Mouse (Mus musculus): Measurements from ENCODE around the gene Methig1. TPM values are rescaled to one million over a fixed set of nuclear protein-coding genes. Genes with fewer than 3 reads are reported as not detected.

Methig1 gene
- total and polyA plus RNA-seq, 2 experiments from 2014 or later, result 0.31 TPM; not detected in 1

DNA sequence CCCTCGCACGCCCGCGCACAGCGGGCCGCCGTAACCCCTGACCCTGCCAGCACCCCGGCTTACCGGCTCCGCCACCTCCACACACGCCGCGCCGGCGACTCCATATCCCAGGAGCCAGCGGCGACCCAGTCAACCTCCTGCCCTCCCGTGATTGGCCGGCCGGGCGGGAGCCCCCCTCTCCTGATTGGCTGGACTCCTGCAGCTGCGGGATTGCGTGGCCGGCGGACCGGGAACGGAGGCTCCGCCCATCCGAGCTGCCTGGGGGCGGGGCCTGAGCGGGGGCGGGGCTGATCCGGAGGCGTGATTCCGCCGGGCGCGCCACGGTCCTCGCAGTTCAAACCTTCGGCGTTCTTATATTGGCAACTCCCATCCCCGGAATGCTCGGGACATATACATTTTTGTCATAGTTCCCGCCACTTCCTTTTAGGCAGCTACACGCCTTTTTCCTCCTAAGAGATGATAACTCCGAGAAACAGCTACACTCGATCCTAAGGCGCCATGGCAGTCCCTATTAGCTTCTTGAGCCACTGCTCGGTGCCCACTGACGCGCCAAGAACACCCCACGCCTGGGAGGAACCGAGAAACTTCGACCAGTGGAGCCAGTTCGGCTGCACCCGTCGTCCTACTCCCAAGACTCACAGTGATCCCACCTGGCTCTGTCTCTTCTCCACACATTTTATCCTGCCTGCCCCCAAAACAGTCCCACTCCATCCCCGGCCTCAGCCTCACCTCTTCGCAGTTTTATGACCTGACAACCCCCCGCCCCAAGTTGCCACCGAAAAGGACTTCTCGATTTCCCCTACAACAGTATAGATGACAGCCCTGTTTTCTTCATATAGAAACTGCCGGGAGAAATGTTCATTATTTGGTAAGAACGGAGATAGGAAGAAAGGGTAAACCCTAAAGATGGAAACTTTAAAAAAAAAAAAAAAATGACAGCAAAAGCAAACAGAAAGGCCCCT is 70.2 kb downstream of the Methig1 start:
- WGBS, result 2% methylated on average over 65 of the region's 65 CpGs
- DNase-seq (ENCODE audit: low spot score) (peak; percentile 96), ATAC-seq (peak; percentile 98)
- peaks cover 17% of the 10 kb centered on the region; the same call in 1 of the 2 replicates for H3K4me1 ChIP-seq (ENCODE audit: insufficient read depth, low read length)
- H3K9me3 ChIP-seq (ENCODE audit: low read length), result no peaks in the 10 kb centered on the region
- no peaks in the 10 kb centered on the region for H3K27me3 ChIP-seq (ENCODE audit: insufficient read depth, low read length)
- peak overlapping the region; percentile 97 for H3K4me2 ChIP-seq (ENCODE audit: low read depth, low read length)
- peak overlapping the region; percentile 54 for H3K27ac ChIP-seq
- H3K36me3 ChIP-seq (ENCODE audit: insufficient read depth, low read length), result no peaks in the 10 kb centered on the region
- H3K9ac ChIP-seq (replicated peaks; ENCODE audit: low read length), result peak overlapping the region; percentile 91
- TF ChIP-seq CTCF (IDR thresholded peaks at IDR 0.05; ENCODE audit: low read depth), result no peak
- peak overlapping the region; percentile 90 for H3K4me3 ChIP-seq (ENCODE audit: low read length)

DNA sequence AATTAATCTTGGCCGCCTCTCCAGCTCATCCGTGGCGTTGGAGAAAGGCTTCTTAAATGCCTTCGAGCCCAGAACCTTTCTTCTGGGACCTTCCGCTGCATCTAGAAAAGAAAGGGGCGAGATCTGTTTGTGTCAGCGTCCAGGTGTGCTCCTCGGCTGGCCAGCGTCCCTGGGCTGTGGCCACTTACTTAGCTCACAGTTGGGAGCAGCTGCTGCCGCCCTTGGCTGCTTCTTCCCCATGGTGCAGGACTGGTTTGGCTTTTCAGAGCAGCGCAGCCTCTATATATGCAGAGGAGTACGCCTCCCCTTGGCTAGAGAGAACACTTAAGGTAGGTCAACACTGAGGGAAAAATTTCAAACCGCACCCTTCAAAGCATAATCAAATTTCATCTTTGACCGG is 71.0 kb downstream of the Methig1 start:
- WGBS, result 2% methylated on average over 14 of the region's 14 CpGs
- DNase-seq (ENCODE audit: low spot score), result peak; percentile 33

DNA sequence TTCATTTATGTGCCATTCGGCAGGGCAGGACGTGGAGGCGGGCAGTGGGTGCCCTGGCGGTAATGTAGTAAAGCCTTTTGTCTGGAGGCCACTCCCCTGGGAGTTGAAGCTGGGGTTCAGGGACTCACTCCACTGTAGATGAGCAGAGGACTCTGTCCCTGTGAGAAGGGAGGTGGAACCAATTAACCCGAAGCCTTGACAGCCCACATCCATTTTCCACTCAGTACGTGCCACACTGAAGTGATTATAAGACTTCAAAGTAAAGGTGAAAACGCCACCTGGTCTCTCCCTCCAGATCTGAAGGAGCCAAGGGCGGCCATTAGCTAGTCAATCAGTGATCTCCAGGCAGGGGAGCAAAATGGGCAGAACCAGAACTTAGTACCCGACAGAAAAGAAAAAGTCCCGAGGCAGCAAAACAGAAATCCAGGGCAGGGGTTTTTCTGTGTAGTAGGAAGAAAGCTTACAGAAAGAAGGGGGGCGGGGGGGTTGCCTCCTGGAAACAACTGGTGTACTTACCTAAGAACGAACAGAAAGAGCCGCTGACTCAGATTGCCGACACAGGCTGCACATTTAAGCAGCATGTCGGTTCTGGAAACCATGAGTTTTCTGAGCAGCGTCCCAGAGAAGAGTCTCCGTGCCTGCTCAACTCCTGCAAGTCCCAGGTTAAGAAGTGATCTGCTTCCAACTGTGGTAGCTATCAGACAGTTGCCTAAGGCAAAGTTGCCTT is 71.6 kb downstream of the Methig1 start, which contains the start of gene Slc11a2:
Gene Slc11a2 (minus strand): TSS at position 677 of the 727 bp plus-strand sequence.
- ATAC-seq (no peak), DNase-seq (ENCODE audit: low spot score) (no peak)
- peak within 1 kb of the TSS; percentile 97 for H3K4me2 ChIP-seq (ENCODE audit: low read depth, low read length)
- no peak for TF ChIP-seq CTCF (IDR thresholded peaks at IDR 0.05; ENCODE audit: low read depth)
- WGBS, result 27% methylated on average over 17 of the region's 17 CpGs
- no peaks in the 10 kb centered on the region for H3K27me3 ChIP-seq (ENCODE audit: insufficient read depth, low read length)
- H3K9me3 ChIP-seq (ENCODE audit: low read length), result no peaks in the 10 kb centered on the region
- H3K4me1 ChIP-seq (ENCODE audit: insufficient read depth, low read length), result peaks cover 13% of the 10 kb centered on the region; the same call in 1 of the 2 replicates
- H3K4me3 ChIP-seq (ENCODE audit: low read length), result peak within 1 kb of the TSS; percentile 90
- no peak within 1 kb of the TSS for H3K9ac ChIP-seq (replicated peaks; ENCODE audit: low read length)
- no peaks in the 10 kb centered on the region for H3K36me3 ChIP-seq (ENCODE audit: insufficient read depth, low read length)
- H3K27ac ChIP-seq, result no peak within 1 kb of the TSS

More for the DNA sequence above, 71.0 kb downstream of the Methig1 start:
- Histone ChIP-seq H3K4me2 (ENCODE audit: low read depth, low read length) (peak overlapping the region; percentile 97), H3K9me3 (ENCODE audit: low read length) (no peaks in the 10 kb centered on the region), H3K36me3 (ENCODE audit: insufficient read depth, low read length) (no peaks in the 10 kb centered on the region), H3K27ac (no peak overlapping the region), H3K9ac (replicated peaks; ENCODE audit: low read length) (peak overlapping the region; percentile 91; the same call in 1 of the 2 replicates), H3K4me3 (ENCODE audit: low read length) (peak overlapping the region; percentile 90), H3K27me3 (ENCODE audit: insufficient read depth, low read length) (no peaks in the 10 kb centered on the region), H3K4me1 (ENCODE audit: insufficient read depth, low read length) (peaks cover 17% of the 10 kb centered on the region; the same call in 1 of the 2 replicates)
- no peak for TF ChIP-seq CTCF (IDR thresholded peaks at IDR 0.05; ENCODE audit: low read depth)
- no peak for ATAC-seq

DNA sequence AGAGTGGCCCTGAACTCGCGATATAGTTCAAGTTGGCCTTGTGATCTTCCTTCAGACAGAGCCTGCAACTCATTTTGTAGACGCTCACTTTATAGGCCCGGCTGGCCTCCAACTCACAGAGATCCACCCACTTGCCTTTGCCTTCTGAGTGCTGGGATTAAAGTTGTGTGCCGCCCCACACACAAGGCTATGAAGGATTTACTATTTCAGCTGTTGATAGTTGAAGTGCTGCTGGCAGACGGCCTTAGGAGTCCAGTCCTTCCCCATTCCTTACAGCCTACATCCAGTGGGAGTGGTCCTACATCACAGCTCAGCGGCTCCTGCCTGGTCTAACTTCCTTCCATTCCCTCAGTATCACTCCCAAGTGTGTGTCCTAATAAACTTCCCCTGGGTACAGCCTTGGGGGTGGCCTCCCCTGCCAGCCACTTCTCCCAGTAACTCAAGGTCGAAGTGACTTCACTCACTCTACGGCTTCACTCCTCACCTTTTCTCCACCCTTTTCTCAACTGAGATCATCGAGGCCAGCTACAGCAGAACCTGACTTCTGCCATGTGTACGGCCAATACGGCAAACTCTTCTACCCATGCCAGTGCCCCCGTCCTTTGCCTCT is 75.5 kb downstream of the Methig1 start:
- H3K27ac ChIP-seq, result no peak overlapping the region
- peaks cover 9% of the 10 kb centered on the region for H3K4me1 ChIP-seq (ENCODE audit: insufficient read depth, low read length)
- no peak for TF ChIP-seq CTCF (IDR thresholded peaks at IDR 0.05; ENCODE audit: low read depth)
- H3K36me3 ChIP-seq (ENCODE audit: insufficient read depth, low read length), result no peaks in the 10 kb centered on the region
- H3K27me3 ChIP-seq (ENCODE audit: insufficient read depth, low read length), result no peaks in the 10 kb centered on the region
- no peak overlapping the region for H3K4me2 ChIP-seq (ENCODE audit: low read depth, low read length)
- no peak overlapping the region for H3K9ac ChIP-seq (replicated peaks; ENCODE audit: low read length)
- no peak overlapping the region for H3K4me3 ChIP-seq (ENCODE audit: low read length)
- no peaks in the 10 kb centered on the region for H3K9me3 ChIP-seq (ENCODE audit: low read length)
- WGBS, result 88% methylated on average over 13 of the region's 13 CpGs
- no peak for ATAC-seq
- DNase-seq (ENCODE audit: low spot score), result no peak

DNA sequence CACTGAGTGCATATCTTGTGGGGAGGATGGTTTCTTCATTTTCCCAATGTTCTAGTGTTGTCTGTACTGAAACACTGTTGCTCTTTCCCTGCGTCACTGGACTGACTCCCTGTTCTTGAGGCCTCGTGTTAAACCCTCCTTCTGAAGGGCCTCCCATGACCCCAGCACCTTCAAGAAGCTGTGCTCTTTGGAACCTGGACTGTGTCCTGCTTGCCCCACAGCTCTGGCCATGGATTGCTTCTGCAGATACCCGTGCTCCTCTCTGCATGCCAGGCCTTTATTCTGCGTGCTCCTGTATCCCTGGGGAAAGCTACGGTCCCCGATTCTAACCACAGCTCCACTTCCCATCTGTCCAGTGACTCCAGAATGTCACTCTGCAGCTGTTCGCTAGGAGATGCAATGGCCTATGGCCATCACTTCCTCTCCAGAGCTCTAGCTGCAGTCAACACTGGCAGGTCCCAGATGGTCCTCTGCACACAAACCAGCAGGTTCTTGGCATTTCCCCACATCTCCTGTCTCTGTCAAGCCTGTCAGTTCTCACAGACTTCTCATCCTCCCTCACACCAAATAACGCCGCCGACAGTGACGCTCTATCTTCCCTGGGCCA is 77.1 kb downstream of the Methig1 start:
- H3K4me3 ChIP-seq (ENCODE audit: low read length), result no peak overlapping the region
- H3K4me1 ChIP-seq (ENCODE audit: insufficient read depth, low read length), result peaks cover 4% of the 10 kb centered on the region
- H3K9ac ChIP-seq (replicated peaks; ENCODE audit: low read length), result no peak overlapping the region
- DNase-seq (ENCODE audit: low spot score) (peak; percentile 86), ATAC-seq (peak; percentile 94)
- no peak overlapping the region for H3K4me2 ChIP-seq (ENCODE audit: low read depth, low read length)
- no peaks in the 10 kb centered on the region for H3K9me3 ChIP-seq (ENCODE audit: low read length)
- 47% methylated on average over 11 of the region's 11 CpGs for WGBS
- H3K27me3 ChIP-seq (ENCODE audit: insufficient read depth, low read length), result no peaks in the 10 kb centered on the region
- no peak for TF ChIP-seq CTCF (IDR thresholded peaks at IDR 0.05; ENCODE audit: low read depth)
- no peaks in the 10 kb centered on the region for H3K36me3 ChIP-seq (ENCODE audit: insufficient read depth, low read length)
- H3K27ac ChIP-seq, result peak overlapping the region; percentile 71

DNA sequence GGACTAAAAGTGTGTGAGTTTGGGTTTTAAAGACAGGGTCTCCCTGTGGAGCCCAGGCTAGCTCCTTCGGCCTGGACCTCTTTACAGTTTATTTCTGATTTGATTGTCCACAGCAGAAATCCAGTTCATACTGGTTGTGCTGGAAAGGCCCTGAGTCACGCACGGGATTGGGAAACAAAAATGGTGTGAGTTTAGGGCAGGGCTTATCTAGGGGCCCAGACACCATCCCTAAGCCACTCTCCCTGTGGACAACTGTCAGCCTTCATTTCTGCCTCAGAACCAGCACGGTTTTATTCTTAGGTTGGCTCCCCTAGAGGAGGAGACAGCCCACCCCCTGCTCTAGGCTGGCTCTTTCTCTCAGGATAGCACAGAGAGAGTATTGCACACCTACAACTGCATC is 80.3 kb downstream of the Methig1 start:
- Histone ChIP-seq H3K27ac (no peak overlapping the region), H3K9me3 (ENCODE audit: low read length) (no peaks in the 10 kb centered on the region), H3K9ac (replicated peaks; ENCODE audit: low read length) (no peak overlapping the region), H3K27me3 (ENCODE audit: insufficient read depth, low read length) (no peaks in the 10 kb centered on the region), H3K4me3 (ENCODE audit: low read length) (no peak overlapping the region), H3K36me3 (ENCODE audit: insufficient read depth, low read length) (no peaks in the 10 kb centered on the region), H3K4me1 (ENCODE audit: insufficient read depth, low read length) (peaks cover 4% of the 10 kb centered on the region), H3K4me2 (ENCODE audit: low read depth, low read length) (no peak overlapping the region)
- ATAC-seq (no peak), DNase-seq (ENCODE audit: low spot score) (no peak)
- WGBS, result 73% methylated on average over 4 of the region's 4 CpGs
- TF ChIP-seq CTCF (IDR thresholded peaks at IDR 0.05; ENCODE audit: low read depth), result no peak

Other genes with a start within 250 kb of the Methig1 start
- gene Atf1, start 125.3 kb upstream of the Methig1 start, total RNA-seq (2014; rRNA removed), result 5.9 and 9.8 TPM in 2 replicates
- 11.7 and 14.1 TPM in 2 replicates for gene Atf1, start 125.3 kb upstream of the Methig1 start, polyA plus RNA-seq (2015; fragmentation: Nextera tagmentation; extraction: Ambion mirVana)
- not detected in 2 replicates for gene Tmprss12, start 72.3 kb upstream of the Methig1 start, total RNA-seq (2014; rRNA removed)
- not detected in 2 replicates for gene Tmprss12, start 72.3 kb upstream of the Methig1 start, polyA plus RNA-seq (2015; fragmentation: Nextera tagmentation; extraction: Ambion mirVana)
- gene Mettl7a1, start 49.0 kb upstream of the Methig1 start, total RNA-seq (2014; rRNA removed), result 4.9 and 9.3 TPM in 2 replicates
- 1.8 and 2.6 TPM in 2 replicates for gene Mettl7a1, start 49.0 kb upstream of the Methig1 start, polyA plus RNA-seq (2015; fragmentation: Nextera tagmentation; extraction: Ambion mirVana)
- gene Mettl7a3, start 18.2 kb upstream of the Methig1 start, total RNA-seq (2014; rRNA removed), result 0.36 and 1.2 TPM in 2 replicates
- gene Mettl7a3, start 18.2 kb upstream of the Methig1 start, polyA plus RNA-seq (2015; fragmentation: Nextera tagmentation; extraction: Ambion mirVana), result 0.10 and 0.25 TPM in 2 replicates
- gene Mettl7a2, start 51 bp downstream of the Methig1 start, total RNA-seq (2014; rRNA removed), result not detected in 2 replicates
- not detected in 2 replicates for gene Mettl7a2, start 51 bp downstream of the Methig1 start, polyA plus RNA-seq (2015; fragmentation: Nextera tagmentation; extraction: Ambion mirVana)
- gene Higd1c, start 11.4 kb downstream of the Methig1 start, total RNA-seq (2014; rRNA removed), result not detected in 2 replicates
- gene Higd1c, start 11.4 kb downstream of the Methig1 start, polyA plus RNA-seq (2015; fragmentation: Nextera tagmentation; extraction: Ambion mirVana), result not detected in 2 replicates
- not detected in 2 replicates for gene Gm5475, start 69.0 kb downstream of the Methig1 start, total RNA-seq (2014; rRNA removed)
- 0.10 and 0.19 TPM in 2 replicates for gene Gm5475, start 69.0 kb downstream of the Methig1 start, polyA plus RNA-seq (2015; fragmentation: Nextera tagmentation; extraction: Ambion mirVana)
- 25.1 and 40.1 TPM in 2 replicates for gene Slc11a2, start 71.9 kb downstream of the Methig1 start, total RNA-seq (2014; rRNA removed)
- gene Slc11a2, start 71.9 kb downstream of the Methig1 start, polyA plus RNA-seq (2015; fragmentation: Nextera tagmentation; extraction: Ambion mirVana), result 14.5 and 18.5 TPM in 2 replicates
- 79.5 and 88.6 TPM in 2 replicates for gene Letmd1, start 115.9 kb downstream of the Methig1 start, total RNA-seq (2014; rRNA removed)
- gene Letmd1, start 115.9 kb downstream of the Methig1 start, polyA plus RNA-seq (2015; fragmentation: Nextera tagmentation; extraction: Ambion mirVana), result 44.7 and 45.6 TPM in 2 replicates
- 50.2 and 53.9 TPM in 2 replicates for gene Csrnp2, start 142.3 kb downstream of the Methig1 start, total RNA-seq (2014; rRNA removed)
- gene Csrnp2, start 142.3 kb downstream of the Methig1 start, polyA plus RNA-seq (2015; fragmentation: Nextera tagmentation; extraction: Ambion mirVana), result 27.3 and 29.9 TPM in 2 replicates
- gene Tfcp2, start 198.9 kb downstream of the Methig1 start, total RNA-seq (2014; rRNA removed), result 27.1 and 45.7 TPM in 2 replicates
- gene Tfcp2, start 198.9 kb downstream of the Methig1 start, polyA plus RNA-seq (2015; fragmentation: Nextera tagmentation; extraction: Ambion mirVana), result 34.9 and 35.6 TPM in 2 replicates
- gene Pou6f1, start 246.8 kb downstream of the Methig1 start, total RNA-seq (2014; rRNA removed), result 84.1 and 85.2 TPM in 2 replicates
- 23.8 and 24.9 TPM in 2 replicates for gene Pou6f1, start 246.8 kb downstream of the Methig1 start, polyA plus RNA-seq (2015; fragmentation: Nextera tagmentation; extraction: Ambion mirVana)

Measured in hindbrain, postnatal 0 days (tissue).